Mouse (Mus musculus): ENCODE results near the gene Ltv1. TPM values are rescaled to one million over a fixed set of nuclear protein-coding genes. Genes with fewer than 3 reads are reported as not detected.

Gene Ltv1
- polyA plus RNA-seq, 1 experiment from 2014 or later = 42.7 TPM

Other genes starting within 250 kb of the Ltv1 start
- 3.5 and 5.9 TPM in 2 replicates for gene Stx11, start 228.9 kb downstream of the Ltv1 start, polyA plus RNA-seq (2015; fragmentation: Nextera tagmentation; extraction: Ambion mirVana)
- gene Sf3b5, start 187.8 kb downstream of the Ltv1 start, polyA plus RNA-seq (2015; fragmentation: Nextera tagmentation; extraction: Ambion mirVana) = 25.1 TPM in 2 replicates
- gene Plagl1, start 132.7 kb downstream of the Ltv1 start, polyA plus RNA-seq (2015; fragmentation: Nextera tagmentation; extraction: Ambion mirVana) = 165 and 200 TPM in 2 replicates
- not detected in 2 replicates for gene Zc2hc1b, start 15.1 kb downstream of the Ltv1 start, polyA plus RNA-seq (2015; fragmentation: Nextera tagmentation; extraction: Ambion mirVana)